Mouse (Mus musculus) erythroblast, embryonic 14.5 days (primary cell): ENCODE measurements around the gene Ms4a3. TPM values are rescaled to one million over a fixed set of nuclear protein-coding genes. Genes with fewer than 3 reads are reported as not detected.

Experiments used
- H3K27me3 ChIP-seq: 2 replicates; pipeline ENCODE4 v1.6.1; 2012; ENCODE audit warnings: inconsistent platforms; ENCODE audit not compliant: control insufficient read depth
- H3K36me3 ChIP-seq: 2 replicates; pipeline ENCODE4 v1.6.1; 2012; ENCODE audit warnings: mild to moderate bottlenecking, inconsistent platforms; ENCODE audit not compliant: control insufficient read depth
- H3K4me1 ChIP-seq: 2 replicates; pipeline ENCODE4 v1.6.1; 2012; ENCODE audit warnings: inconsistent platforms; ENCODE audit not compliant: control insufficient read depth
- H3K4me3 ChIP-seq: replicated peaks from 2 replicates; pipeline ENCODE3; 2012; ENCODE audit warnings: moderate library complexity, mild to moderate bottlenecking, inconsistent platforms
- H3K9me3 ChIP-seq: 2 replicates; pipeline ENCODE4 v1.6.1; 2012; ENCODE audit warnings: low read length, inconsistent platforms, mixed read lengths; ENCODE audit not compliant: control insufficient read depth
- GATA1 ChIP-seq: IDR thresholded peaks from 2 replicates; pipeline ENCODE4 v1.6.1; 2012; ENCODE audit warnings: low read length, inconsistent platforms, mixed read lengths
- TAL1 ChIP-seq: IDR thresholded peaks from 3 replicates; pipeline ENCODE4 v1.6.1; 2012; ENCODE audit warnings: low read length, inconsistent platforms, mixed read lengths
- polyA plus RNA-seq: library from polyadenylated mRNA; stranded (reverse); fragments of >175 nt; gene quantifications from 2 replicates; pipeline ENCODE4 v1.2.3, GENCODE M21; 2012

The Ms4a3 gene
- polyA plus RNA-seq, result 0.06 TPM in 1 of 2 replicates, not detected in the other

DNA sequence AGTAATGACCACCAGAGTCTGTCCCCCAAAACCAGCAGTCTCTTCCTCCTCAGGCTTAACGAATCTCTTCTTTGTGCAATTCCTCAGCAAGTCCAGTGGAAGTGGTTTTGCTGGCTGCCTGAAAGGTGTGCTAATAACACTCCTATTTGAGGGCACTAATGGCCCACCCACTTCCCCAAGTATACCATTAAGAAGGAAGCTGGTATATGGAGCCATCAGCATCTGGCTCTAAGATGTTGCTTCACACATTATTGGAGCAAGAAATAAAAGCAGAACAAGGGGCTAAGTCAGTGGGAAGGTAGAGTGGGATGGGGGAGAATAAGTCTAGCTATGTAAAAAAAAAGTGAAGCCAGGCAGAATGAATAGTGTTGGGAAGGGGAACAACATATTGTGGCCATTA is at the start of gene Ms4a3:
TSS of gene Ms4a3 (minus strand) at position 120 of the 400 bp plus-strand sequence.
- Histone ChIP-seq H3K27me3 (no peaks in the 10 kb centered on the region), H3K36me3 (no peaks in the 10 kb centered on the region), H3K9me3 (no peaks in the 10 kb centered on the region), H3K4me3 (no peak within 1 kb of the TSS), H3K4me1 (no peaks in the 10 kb centered on the region)
- TF ChIP-seq TAL1 (no peak), GATA1 (no peak)

DNA sequence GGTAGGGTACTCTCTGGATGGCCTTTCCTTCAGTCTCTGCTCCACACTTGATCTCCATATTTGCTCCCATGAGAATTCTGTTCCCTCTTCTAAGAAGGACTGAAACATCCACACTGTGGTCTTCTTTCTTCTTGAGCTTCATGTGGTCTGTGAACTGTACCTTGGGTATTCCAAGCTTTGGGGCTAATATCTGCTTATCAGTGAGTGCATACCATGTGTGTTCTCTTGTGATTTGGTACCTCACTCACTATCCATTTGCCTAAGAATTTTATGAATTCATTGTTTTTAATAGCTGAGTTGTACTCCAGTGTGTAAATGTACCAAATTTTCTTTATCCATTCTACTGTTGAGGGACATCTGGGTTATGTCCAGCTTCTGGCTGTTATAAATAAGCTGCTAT is 20.9 kb upstream of the Ms4a3 start:
- peaks cover 16% of the 10 kb centered on the region for H3K4me1 ChIP-seq
- H3K9me3 ChIP-seq, result no peaks in the 10 kb centered on the region
- no peaks in the 10 kb centered on the region for H3K27me3 ChIP-seq
- H3K4me3 ChIP-seq, result no peak overlapping the region
- no peak for TF ChIP-seq TAL1
- no peak for TF ChIP-seq GATA1
- no peaks in the 10 kb centered on the region for H3K36me3 ChIP-seq

DNA sequence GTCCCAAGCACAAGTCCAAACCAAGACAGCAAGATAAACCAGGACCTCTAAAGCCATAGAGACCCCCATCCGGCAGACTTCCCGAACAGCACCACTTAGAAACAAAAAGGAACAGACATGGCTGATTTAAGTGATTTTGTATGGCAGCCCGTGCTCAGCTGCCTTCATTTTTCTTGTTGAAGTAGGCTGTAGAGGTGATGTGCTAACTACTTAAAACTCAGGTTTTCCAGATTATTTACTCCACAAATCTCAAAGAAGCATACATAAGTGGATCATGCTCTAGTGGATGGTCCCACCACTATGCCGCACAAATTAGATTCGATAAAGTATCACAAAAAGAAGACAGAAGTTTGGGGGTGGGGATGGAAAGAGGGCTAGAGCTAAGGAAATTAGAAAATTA is 19.8 kb upstream of the Ms4a3 start, which contains the start of gene Oosp2:
TSS of gene Oosp2 (minus strand) at position 101 of the 400 bp plus-strand sequence.
- Histone ChIP-seq H3K9me3 (no peaks in the 10 kb centered on the region), H3K36me3 (no peaks in the 10 kb centered on the region), H3K4me3 (no peak within 1 kb of the TSS), H3K27me3 (no peaks in the 10 kb centered on the region), H3K4me1 (peaks cover 16% of the 10 kb centered on the region)
- no peak for TF ChIP-seq TAL1
- TF ChIP-seq GATA1, result no peak

DNA sequence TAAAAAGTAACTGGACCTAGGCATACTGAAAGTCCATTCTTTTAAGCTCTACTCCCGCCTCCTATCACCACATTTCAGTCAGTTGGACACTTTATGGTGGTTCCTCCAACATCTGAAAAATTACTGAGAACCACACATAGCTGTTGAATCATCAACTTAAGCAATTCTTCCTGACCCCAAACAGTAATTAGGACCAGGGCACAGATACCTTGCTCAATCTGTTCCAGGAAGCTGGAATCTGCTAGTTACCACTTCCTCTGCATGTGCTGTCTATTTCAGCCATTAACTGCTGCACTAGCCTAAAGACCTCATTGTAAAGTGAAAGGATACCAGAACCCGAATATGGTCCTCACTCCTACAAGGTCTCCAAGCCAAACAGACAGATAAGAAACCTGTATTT is 18.5 kb upstream of the Ms4a3 start:
- Histone ChIP-seq H3K9me3 (no peaks in the 10 kb centered on the region), H3K27me3 (no peaks in the 10 kb centered on the region), H3K4me3 (no peak overlapping the region), H3K4me1 (peaks cover 16% of the 10 kb centered on the region), H3K36me3 (no peaks in the 10 kb centered on the region)
- no peak for TF ChIP-seq GATA1
- no peak for TF ChIP-seq TAL1

DNA sequence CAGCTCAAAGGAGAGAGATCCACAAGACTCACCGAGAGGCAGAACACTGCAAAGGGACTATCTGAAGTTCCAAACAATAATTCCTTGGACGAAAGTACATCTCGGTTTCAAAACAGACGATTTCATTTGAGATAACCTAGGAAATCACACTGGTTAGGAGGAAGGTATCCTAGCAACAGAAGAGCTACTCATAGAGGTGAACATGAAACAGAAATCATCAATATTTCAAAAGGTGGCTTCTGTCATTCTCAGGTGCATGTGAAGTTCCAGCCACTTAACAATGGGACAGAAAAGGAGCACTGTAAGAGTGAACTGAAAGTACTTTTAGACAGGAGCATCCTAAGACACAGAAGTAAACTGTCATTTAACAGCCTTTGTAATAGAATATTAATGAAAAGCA is 8.9 kb upstream of the Ms4a3 start:
- no peaks in the 10 kb centered on the region for H3K36me3 ChIP-seq
- H3K27me3 ChIP-seq, result no peaks in the 10 kb centered on the region
- TF ChIP-seq GATA1, result no peak
- TF ChIP-seq TAL1, result no peak
- H3K9me3 ChIP-seq, result no peaks in the 10 kb centered on the region
- no peak overlapping the region for H3K4me3 ChIP-seq
- no peaks in the 10 kb centered on the region for H3K4me1 ChIP-seq

DNA sequence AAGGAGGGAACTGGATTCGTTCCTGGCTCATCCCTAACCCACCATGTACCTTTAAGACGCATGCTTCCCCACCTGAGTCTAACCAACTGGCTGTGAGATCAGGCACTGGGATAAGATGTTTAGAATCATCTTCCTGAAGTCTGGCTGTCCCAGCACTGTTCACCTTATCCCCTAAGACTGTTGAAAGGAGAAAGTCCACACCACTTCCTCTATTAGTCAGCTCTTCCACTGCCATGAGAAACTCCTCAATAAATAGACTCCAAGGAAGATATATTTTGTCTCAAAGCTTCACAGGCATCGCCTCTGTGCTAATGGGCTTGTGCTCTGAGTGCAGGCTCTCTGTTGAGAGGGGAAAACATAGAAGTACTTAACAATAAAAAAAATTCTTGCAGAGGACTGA is 5.5 kb upstream of the Ms4a3 start:
- H3K9me3 ChIP-seq, result no peaks in the 10 kb centered on the region
- no peaks in the 10 kb centered on the region for H3K4me1 ChIP-seq
- no peak overlapping the region for H3K4me3 ChIP-seq
- no peaks in the 10 kb centered on the region for H3K27me3 ChIP-seq
- H3K36me3 ChIP-seq, result no peaks in the 10 kb centered on the region
- no peak for TF ChIP-seq TAL1
- TF ChIP-seq GATA1, result no peak

DNA sequence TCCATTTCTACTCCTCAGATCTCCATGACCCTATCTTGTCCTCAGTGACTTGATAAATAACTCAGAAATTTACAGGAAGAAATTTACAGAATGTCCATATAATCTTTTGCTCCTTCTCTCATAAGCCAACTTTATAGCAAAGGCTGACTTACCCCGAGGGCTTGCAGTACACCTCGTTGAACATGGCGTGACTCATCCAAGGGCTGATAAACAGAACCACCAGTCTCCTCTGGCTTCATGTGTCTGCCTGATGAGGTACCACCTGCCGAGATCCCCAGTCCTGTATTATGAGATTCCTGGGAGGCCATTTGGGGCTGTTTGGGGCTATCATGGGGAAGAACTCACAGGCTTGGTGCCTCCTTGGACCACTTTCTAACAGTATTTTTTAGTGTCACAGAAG is 1.6 kb downstream of the Ms4a3 start:
- TF ChIP-seq GATA1 (no peak), TAL1 (no peak)
- Histone ChIP-seq H3K27me3 (no peaks in the 10 kb centered on the region), H3K4me3 (no peak overlapping the region)

DNA sequence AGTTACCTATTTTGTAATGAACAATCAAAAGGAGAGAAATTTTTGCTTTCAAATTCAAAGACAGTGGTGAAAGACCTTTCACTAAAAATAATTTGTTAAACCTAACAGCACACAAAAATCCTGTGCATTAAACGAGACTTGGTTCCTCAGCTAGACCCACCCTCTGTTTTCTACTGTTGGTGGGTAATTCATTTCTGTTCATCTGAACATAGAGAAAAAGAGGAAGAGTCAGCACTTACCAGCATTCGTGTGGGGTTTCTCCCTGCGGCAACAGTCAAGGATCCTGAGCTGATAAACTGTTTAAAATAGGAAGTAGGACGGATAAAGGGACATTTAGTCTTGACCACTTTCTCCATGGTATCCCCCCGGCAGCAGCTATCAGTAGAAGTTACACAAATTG is 5.1 kb downstream of the Ms4a3 start:
- no peak for TF ChIP-seq TAL1
- Histone ChIP-seq H3K4me1 (no peaks in the 10 kb centered on the region), H3K36me3 (no peaks in the 10 kb centered on the region), H3K4me3 (no peak overlapping the region), H3K9me3 (no peaks in the 10 kb centered on the region), H3K27me3 (no peaks in the 10 kb centered on the region)

More for the DNA sequence above, 1.6 kb downstream of the Ms4a3 start:
- no peaks in the 10 kb centered on the region for H3K36me3 ChIP-seq
- no peaks in the 10 kb centered on the region for H3K9me3 ChIP-seq
- no peaks in the 10 kb centered on the region for H3K4me1 ChIP-seq

DNA sequence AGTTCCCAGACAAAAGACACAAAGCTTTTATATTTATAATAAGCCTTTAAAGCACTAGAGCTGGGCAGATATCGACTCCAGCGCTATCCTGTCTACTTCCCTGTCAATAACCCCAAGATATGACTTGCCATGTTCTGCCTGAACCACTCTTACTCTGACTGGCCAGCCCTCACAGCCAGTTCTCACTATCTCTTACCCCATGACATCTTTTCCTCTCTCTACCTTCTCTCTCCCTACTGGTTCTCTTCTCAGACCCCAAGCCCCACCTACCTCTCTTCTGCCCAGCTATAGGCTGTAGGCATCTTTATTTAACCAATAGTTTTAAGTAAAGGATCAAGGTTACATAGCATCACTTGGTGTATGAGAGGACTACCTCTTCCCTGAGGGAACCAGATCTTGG is 6.3 kb downstream of the Ms4a3 start:
- Histone ChIP-seq H3K36me3 (no peaks in the 10 kb centered on the region), H3K4me3 (no peak overlapping the region), H3K27me3 (no peaks in the 10 kb centered on the region), H3K4me1 (no peaks in the 10 kb centered on the region), H3K9me3 (no peaks in the 10 kb centered on the region)
- TF ChIP-seq GATA1, result no peak
- TF ChIP-seq TAL1, result no peak

DNA sequence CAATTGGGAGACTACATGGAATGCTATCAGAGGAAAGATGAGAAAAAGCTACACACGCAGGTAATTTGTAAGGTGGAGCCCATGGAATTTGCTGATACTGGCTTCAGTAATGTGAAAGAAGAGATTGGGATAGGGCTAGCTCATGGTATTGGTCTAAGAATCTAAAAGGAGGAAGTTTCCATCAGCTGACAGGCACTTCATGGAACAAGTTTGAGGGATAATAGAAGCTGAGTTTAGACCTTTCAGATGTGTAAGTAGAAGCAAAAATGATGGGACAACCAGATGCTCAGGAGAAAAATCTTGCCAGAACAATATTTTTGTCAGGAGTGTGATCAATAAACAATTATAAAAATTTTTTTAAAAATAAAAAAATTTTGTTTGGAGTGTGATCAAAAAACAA is 6.9 kb downstream of the Ms4a3 start:
- TF ChIP-seq TAL1 (no peak), GATA1 (no peak)
- no peaks in the 10 kb centered on the region for H3K9me3 ChIP-seq
- no peaks in the 10 kb centered on the region for H3K4me1 ChIP-seq
- no peak overlapping the region for H3K4me3 ChIP-seq
- no peaks in the 10 kb centered on the region for H3K27me3 ChIP-seq
- H3K36me3 ChIP-seq, result no peaks in the 10 kb centered on the region
